Mouse (Mus musculus): ENCODE data around the gene Ccr7.

Gene Ccr7

GRCm38 (mm10) chr11:99154987-99155641, at the start of gene Ccr7:
Gene Ccr7, minus strand, starts transcription at chr11:99155077.
- DNase-seq (ENCODE audit: low read depth, low spot score) = no peak

GRCm38 (mm10) chr11:99189154-99189582, 34.3 kb upstream of the Ccr7 start:
- peak; percentile 22 for DNase-seq (ENCODE audit: low read depth, low spot score)

- DNase-seq (ENCODE audit: low read depth, low spot score) = no peak
Measured at GRCm38 (mm10) chr11:99187348-99187747, 32.5 kb upstream of the Ccr7 start.

DNA sequence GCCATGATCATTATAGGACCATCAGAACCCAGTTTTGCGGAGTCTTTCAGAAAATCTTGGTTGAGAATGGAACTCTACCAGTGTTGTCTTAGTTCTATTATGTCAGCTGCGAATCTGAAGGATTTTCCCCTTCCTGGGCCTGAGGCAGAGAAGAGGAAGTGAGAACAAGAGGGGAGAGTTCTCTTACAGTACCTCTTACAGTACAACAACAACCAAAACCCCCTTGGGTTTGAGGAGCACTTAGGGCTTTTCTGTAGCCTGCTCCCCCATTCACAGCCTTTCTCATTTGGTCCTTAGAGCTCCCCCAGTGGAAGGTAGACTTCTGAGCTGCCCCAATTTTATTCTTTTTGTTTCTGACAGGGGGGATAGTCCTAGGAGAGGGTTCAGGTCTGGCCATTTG, 32.0 kb upstream of the Ccr7 start:
- DNase-seq (ENCODE audit: low read depth, low spot score) = no peak

DNA sequence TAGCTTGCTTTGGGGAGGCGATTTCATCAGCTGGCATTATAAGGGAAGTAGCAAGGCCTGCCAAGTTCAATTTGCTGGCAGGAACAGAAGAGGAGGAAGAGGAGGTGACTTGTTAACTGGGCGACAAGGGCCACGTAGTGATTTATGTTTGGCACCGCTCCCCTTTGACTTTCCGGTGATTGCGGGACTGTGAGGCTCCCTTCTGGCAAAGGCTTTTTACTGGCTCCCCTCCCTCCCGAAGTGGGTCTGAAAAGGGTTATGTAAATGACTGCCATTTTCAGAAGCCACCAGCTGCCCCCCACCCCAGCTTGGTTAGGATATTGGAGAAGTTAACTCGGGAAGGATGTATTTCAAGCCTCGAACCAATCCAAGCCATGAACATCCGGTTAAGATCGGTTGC, 27.7 kb upstream of the Ccr7 start:
- DNase-seq (ENCODE audit: low read depth, low spot score) = no peak

DNA sequence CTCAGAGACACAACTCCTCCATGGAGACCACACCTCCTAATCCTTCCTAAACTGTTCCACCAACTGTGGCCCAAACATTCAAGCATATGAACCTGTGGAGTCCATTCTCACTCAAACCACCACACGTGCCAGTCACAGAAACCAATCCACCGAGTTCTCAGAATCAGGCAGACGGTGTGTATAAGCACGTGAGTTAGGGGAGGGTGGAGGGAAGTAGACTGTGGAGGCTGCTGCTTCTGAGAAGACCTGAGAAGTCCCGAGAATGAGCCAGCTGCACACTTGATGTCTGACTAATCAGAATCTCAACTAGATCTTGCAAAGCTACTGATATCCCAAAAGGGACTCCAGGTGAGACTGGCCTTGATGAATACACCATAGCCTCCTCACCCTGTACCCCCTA, 25.2 kb upstream of the Ccr7 start:
- DNase-seq (ENCODE audit: low read depth, low spot score) = no peak

GRCm38 (mm10) chr11:99177925-99178198, 23.0 kb upstream of the Ccr7 start:
- DNase-seq (ENCODE audit: low read depth, low spot score) = no peak

GRCm38 (mm10) chr11:99177054-99177924, 22.4 kb upstream of the Ccr7 start:
- no peak for DNase-seq (ENCODE audit: low read depth, low spot score)

GRCm38 (mm10) chr11:99172002-99172401, 17.1 kb upstream of the Ccr7 start:
- DNase-seq (ENCODE audit: low read depth, low spot score) = no peak

GRCm38 (mm10) chr11:99171442-99171841, 16.6 kb upstream of the Ccr7 start:
- no peak for DNase-seq (ENCODE audit: low read depth, low spot score)

DNA sequence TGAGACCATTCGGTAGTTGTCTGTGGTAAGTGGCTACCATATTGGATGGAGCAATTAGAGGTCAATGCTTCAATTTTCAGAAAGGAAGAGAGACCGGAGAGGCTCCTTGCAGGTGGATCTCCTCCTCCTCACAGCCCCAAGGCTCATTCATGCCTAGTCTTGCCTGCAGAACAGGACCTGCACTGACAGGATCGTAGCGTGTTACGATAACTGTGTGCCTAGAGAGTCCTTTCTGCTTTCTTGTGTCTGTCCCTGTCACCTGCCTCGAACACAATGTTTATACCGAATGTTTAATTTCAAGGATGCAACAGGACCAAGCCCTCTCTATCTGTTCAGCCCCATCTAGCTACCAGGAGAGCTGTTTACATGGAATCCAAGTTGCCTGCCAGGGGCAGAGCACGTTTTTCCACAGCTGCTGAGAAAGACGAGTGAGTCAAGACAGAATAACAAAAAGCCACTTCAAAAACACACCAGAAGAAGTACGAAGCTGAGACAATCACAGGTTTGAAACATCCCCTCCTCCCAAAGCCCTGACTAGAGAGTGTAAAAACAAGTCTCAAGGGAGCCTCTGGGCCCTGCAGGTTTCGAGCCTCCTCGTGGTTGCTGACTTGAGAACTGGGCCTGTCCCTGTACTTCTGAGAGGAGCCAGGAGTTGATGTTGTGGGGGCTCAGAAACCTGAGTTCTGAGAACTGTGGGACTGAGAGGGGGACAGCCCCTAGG, 15.8 kb upstream of the Ccr7 start:
- DNase-seq (ENCODE audit: low read depth, low spot score) = no peak

GRCm38 (mm10) chr11:99170005-99170404, 15.1 kb upstream of the Ccr7 start:
- DNase-seq (ENCODE audit: low read depth, low spot score) = no peak

DNA sequence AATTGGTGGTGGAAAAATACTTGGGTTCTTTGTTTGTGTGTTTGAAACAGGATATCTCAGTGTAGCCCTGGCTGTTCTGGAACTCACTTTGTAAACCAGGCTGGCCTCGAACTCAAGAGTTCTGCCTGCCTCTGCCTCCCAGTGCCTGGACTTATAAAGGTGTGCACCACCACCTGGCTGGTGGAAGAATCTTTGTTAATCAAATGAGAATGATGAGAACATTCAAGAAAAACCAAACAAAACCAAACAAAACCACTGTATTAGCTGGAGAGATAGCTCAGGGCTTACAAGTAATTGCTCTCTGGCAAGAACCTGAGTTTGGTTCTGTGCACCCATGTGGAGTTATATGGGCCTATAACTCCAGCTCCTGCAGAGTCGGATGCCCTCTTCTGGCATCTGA, 14.6 kb upstream of the Ccr7 start:
- DNase-seq (ENCODE audit: low read depth, low spot score) = no peak

DNA sequence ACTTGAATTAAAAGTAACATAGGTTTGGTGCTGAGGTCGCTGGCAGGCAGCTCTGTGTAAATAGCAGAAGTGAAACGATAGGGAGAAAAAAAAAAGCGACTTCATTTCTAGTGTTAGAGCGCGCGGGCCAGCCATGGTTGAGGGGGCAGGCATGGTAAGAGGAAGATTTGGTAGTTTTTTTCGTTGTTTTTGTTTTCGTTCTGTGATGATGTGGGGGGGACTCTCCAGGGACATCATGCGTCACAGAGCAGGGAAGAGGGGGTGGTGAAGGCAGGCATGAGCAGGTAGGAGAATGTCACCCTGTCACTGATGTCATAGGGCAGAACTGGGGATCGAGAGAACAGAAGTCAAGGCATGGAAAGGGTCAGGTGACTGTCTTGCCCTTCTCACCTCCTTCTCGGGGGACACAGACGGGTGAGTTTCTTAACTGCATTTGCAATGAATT, 13.2 kb upstream of the Ccr7 start:
- no peak for DNase-seq (ENCODE audit: low read depth, low spot score)

DNA sequence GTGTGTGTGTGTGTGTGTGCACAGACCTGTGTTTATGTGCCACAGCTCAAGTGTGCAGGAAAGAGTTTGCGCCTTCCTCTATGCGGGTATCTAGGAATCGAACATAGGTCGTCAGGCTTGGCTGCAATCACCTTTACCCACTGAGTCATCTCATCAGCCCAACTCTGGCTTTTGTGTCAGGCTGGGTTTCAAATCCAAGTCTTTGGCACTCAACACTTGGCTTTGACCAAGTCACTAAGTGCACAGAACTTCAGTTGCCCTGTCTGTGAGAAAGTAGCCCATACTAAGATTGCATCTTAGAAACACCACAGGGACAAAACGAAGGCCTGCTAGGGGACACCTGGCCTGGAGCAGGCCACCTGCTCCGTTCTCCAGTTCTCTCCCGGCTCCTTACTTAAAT, 12.7 kb upstream of the Ccr7 start:
- DNase-seq (ENCODE audit: low read depth, low spot score) = no peak

DNA sequence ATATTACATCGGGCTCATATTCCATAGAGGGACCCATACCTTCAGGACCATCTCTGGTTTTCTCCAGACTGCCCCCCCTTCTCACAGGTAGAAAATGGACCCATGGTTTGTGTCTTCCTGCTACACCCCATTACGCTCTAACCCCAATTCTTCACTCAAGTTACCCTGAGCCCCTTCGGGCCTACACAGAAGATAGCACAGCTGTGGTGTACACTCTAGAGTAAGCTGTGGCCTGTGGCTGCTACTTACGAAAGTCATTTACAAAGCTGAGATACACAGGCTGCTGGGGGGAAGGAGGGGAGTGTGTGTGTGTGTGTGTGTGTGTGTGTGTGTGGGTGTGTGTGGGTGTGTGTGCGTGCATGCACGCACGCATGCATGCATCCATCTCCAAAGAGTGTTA, 11.4 kb upstream of the Ccr7 start:
- DNase-seq (ENCODE audit: low read depth, low spot score) = no peak

- no peak for DNase-seq (ENCODE audit: low read depth, low spot score)
Measured at GRCm38 (mm10) chr11:99165031-99165752, 10.3 kb upstream of the Ccr7 start.

DNA sequence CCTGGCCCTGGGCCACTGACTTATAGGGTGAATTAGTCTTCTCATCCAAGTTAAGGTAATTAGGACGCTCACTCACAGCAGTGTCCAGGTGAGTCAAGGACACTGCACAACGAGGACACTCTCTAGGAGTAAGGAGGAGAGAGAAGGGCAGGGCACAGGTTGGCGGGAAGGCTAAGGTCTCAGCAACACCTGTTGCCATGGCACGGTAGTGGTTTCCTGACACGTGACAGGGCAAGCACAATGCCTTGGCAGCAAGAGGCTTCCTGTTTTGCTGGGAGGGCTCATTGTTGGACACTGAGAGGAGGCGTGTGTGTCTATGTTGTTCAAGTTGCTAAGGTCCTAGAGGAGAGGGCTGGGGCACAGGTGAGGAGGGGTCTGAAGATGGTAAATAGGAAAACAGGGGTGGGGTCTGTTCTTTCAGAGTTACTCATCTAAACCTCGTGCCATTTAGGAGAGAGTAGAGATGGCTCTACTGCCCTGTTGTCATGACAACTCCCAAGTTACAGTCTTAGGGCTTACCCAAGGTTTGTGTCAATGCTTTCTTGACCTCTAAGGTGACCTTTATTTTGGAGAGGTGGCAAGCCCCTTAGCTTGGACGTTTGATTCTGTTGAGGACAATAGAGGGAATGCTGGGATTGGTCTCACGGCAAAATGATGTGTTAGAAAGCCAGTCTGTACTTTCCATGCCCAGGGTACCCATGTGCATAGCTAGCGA, 8.3 kb upstream of the Ccr7 start:
- DNase-seq (ENCODE audit: low read depth, low spot score) = no peak

DNA sequence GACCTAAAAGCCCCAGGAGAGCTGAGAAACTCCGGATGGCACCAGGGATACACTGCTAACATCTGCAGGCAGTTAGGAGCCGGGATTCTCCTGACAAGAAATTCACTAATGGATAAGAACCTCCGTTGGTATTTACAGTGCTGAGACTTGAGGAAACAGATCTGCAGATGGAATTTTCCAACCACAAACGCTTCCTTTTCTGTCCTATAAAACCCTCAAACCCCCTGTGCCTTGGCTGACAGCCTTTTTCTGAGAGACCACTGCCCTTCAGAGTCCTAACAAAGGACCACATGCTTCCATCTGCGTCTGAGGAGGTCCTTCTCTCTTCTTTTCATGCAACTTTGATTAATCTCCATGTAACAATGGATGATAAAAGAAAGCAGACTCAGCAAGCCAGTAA, 6.8 kb upstream of the Ccr7 start:
- DNase-seq (ENCODE audit: low read depth, low spot score) = no peak

GRCm38 (mm10) chr11:99160228-99160627, 5.4 kb upstream of the Ccr7 start:
- no peak for DNase-seq (ENCODE audit: low read depth, low spot score)

DNA sequence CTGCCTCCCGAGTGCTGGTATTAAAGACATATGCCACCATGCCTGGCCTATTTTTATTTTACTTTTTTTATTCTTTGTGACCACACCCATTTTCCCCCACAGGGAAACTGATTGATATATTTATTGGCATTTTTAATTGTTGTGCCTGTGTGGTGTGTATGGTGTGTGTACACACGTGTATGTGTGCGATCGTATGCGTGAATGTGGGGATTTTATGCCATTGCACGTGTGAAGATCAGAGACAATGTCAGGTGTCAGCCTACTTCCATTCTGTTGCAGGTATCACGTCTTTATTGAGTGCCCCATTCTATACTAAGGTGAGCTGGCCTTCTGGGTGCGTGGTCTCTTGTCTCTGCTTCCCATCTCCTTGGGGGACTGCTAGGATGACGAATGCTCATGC, 940 bp upstream of the Ccr7 start:
- DNase-seq (ENCODE audit: low read depth, low spot score) = no peak

Measured in retina, adult 2 months (tissue).